Mouse (Mus musculus) frontal cortex, postnatal 36 days (tissue): ENCODE data around the gene Rhag.

ENCODE experiments used
- DNase-seq, 2 experiments: peaks; one replicate each; pipeline ENCODE4 v3.0.0; 2022; ENCODE audit warnings: low spot score in 2 of 2

Gene Rhag

DNA sequence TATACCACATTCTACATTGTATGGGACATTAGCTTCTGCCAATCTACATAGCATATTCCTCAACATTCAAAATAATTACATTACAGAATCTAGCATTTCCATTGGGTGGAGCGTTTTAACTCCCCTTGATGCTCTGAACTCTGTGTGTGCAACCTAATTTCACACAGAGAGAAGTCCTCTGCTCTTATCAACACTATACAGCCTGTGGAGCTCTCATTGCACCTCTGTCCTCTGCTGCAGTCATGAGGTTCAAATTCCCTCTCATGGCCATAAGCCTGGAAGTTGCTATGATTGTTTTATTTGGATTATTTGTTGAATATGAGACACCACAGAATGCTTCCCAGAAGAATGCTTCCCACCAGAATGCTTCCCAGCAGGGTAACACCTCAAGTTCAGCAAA, at the start of gene Rhag:
Gene Rhag (plus strand): TSS at position 193 of the 400 bp plus-strand sequence.
- no peak for DNase-seq

DNA sequence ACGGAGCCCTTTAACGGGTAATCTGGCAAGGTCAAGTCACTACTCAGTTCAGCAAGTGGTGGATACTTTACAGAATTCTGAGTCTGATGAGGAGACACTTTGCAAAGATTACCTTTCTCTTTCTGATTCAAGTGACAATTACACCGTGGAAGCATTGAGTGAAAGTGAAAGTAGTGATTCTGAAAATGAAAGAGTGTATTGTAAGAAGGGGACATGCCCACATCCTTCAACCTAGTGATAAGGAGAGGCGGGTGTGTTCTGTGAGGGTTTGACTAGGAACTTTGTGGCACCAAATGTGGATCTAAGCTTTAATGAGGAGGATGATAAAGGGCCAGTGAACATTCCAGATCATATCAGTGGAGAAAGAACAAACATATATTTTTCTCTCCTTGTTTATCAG, 47.3 kb upstream of the Rhag start:
- no peak for DNase-seq

GRCm38 (mm10) chr17:40767120-40767519, 43.8 kb upstream of the Rhag start:
- no peak for DNase-seq

- DNase-seq, result no peak
Observed at GRCm38 (mm10) chr17:40789877-40790276, 21.0 kb upstream of the Rhag start.

DNA sequence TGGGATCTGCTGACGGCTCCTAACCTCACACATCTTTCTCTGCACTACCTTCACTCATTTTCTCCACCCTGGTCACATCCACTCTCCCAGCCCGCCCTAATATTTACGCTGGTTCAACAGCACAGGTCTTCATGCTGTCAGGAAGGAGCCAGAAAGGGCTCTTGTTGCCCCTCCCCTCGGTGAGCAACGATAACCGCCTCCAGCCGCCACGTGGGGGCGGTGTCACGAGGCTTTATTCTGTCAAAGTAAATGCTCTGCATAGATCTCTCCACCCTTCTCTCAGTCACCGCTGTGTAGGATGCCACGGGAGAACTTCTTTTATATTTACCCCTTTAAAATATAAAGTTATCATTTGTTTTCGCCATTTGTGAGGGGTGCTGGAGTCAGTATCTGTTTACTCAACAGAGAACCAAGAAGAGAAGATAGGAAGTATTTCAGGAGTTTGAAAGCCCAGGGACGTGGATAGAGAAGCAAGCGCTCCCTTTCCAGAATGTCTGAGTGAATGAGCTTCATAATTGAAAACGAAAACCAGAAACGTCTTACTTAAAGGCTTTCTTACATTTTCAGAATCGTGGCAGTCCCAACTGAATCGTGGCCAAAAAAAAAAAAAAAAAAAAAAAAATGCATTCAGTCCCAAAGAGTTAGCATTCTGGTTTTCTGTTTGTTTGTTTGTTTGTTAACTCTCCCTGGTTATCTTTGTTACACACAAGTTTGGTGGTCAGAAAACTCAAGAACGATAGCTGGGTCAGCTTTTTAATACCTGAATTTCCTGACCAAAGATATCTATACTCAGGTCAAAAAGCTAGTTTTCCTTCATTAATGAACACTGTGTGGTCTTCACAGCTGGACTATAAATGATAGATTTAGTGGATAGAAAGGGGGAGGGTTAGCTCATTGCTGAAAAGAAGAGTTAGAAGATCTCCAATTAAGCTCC, 16.7 kb upstream of the Rhag start:
- DNase-seq, result peak in 1 of 2 experiments; percentile 1

DNA sequence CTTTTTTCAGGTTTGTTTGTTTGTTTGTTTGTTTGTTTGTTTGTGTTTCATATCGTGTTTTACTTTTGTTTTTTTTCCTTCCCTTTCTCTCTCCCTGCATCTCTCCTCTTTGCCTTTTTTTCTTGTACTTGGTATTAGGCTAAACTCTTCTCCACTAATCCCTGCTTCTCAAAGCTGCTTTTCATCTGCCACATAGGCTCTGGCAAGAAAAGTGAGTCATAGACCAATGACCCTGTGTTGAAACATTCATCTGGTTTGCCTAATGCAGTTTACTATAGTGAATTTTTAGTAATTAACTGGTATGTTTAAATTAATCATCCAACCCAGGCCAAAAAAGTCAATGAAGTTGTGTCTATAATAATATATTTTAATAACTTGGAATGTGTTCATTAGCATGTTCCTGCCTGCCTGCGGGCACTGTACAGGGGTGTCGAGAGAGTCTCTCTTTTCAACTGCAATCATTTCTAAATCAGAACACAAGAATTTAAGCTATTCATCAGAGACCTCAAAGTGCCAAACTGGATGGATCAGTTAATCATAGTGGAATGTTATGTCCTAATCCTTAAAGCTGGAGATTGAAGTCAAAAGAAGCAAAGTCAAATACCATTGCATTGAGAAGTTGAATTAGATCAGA, 8.1 kb upstream of the Rhag start:
- DNase-seq, result no peak

GRCm38 (mm10) chr17:40806550-40806949, 4.4 kb upstream of the Rhag start:
- no peak for DNase-seq

- DNase-seq, result no peak
Observed at GRCm38 (mm10) chr17:40806953-40807572, 3.9 kb upstream of the Rhag start, which contains the start of gene Crisp2. TSS of gene Crisp2 (minus strand) at chr17:40807003.

DNA sequence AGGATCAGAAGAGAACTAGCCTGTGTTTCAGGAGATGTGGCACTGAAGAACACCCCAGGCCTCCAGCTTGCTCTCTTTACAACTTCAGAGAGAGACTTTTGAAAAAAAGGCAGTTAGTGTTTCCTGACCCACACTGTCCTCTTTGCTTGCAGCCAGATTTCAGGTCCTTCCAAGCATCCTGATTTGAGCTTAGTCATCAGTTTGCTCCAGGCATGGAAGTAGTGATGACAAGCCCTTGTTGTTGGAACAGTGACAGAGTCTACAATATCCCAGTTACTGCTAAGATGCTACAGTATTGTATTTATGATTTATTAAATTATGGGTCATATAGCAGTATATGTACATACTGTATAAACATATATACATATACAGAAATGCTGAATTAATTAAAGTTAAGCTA, 2.9 kb upstream of the Rhag start:
- DNase-seq, result no peak

GRCm38 (mm10) chr17:40811560-40811959, 634 bp downstream of the Rhag start:
- DNase-seq, result no peak

- DNase-seq, result no peak
Observed at GRCm38 (mm10) chr17:40812259-40812658, 1.3 kb downstream of the Rhag start.

- DNase-seq, result no peak
Observed at GRCm38 (mm10) chr17:40817340-40817943, 6.5 kb downstream of the Rhag start.

DNA sequence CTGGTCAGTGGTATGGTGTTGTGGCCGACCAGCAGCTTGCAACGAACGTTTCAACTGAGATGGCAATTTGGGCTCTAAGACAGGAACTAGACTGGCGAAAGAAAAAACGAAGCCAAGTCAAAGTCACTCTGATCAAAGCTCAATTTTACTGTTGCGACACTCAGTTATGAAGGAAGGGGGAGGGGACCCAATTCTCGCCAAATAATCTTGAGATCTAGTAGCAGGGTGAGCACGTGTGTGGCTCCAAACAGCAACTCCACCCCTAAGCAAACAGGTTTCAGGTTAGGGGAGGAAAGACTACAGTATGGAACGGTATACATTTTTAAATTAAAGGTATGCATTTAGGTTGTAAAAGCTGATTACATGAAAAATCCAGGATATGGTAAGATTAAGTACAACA, 10.6 kb downstream of the Rhag start:
- DNase-seq, result no peak

DNA sequence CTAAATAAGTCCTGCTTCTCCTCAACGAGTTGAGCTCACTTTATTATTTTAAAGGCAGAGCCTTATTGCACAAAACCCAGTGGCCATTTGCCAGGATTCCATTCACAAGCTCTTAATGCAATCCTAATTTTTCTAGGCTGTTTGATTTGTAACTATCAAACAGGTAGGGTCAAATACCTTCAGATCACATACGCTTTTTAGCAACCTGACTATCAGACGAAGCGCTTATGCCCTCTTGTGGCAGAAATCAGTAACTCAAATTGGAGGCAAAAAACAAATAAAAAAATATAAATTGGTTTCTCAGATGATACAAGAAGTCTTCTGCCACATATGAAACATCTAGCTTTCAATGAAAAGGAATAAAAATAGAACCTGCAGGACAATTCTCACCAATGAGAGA, 12.9 kb downstream of the Rhag start:
- DNase-seq, result no peak

DNA sequence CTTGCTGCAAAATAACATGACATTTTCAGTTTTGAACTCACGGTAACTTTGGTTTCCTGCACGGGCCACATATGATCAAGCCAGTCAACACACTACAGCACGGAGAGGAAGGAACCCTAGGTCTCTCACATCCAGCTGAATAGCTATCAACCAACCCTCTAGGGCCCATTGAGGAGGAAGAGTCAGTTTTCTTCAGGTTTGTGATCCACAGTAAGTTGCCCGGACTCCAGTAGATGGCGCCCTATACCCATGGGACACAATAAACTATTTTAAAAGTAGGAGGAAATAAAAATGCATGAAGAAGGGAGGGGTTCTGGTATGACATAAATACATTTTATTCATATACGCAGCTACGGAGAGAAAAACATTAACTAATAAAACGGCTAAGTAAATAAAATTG, 13.6 kb downstream of the Rhag start:
- no peak for DNase-seq

- DNase-seq, result no peak
Observed at GRCm38 (mm10) chr17:40831870-40832269, 20.9 kb downstream of the Rhag start.

DNA sequence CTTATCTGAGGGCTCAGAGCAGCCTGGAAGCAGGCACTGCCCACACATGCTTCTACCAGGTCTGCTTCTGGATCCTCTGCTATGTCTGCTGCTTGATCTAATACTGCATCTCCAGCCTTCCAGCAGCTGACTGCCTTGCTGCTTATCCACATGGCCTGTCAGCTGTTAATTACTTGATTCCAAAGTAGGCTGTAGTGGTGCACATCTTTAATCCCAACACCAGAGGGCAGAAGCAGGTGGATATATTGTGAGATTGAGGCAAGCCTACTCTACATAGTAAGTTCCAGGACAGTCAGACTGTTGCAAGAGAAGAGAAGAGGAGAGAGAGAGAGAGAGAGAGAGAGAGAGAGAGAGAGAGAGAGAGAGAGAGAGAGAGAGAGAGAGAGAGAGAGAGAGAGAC, 26.4 kb downstream of the Rhag start:
- DNase-seq, result no peak

GRCm38 (mm10) chr17:40855065-40855464, 44.1 kb downstream of the Rhag start:
- DNase-seq, result no peak

DNA sequence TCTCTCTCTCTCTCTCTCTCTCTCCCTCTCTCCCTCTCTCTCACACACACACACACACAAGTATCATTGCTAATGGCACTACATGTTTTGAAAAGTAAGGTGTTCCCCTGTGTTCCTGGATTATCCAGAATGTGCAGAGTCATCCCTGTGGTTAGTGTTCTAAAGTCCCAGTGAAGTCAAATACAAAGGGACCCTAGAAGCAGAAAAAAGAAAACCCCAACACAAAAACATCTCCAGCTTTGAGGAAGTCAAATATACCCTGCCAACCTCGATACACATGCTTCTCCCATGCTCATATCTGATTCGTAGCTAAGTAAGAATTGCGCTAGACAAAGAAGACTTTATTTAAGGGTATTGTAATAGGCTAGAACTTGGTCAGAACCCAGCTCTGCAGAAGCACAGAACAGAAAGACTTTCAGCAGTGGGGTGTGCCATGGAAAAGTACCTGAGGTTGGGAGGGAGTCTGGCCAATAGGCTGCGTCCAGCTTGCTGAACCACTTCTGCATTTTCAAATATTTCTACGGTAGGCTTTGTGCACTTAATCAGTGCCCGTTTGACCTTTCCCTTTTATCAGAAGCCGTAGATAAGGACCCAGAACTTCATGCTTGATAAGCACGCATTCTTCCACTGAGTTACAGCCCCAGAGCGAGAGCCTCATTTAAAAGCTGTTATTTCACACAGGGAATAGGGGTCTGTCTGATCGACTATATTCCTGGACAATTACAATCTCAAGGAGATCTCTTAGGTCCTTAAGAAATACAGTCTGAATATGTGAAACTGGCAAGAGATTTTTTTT, 58.2 kb downstream of the Rhag start:
- no peak for DNase-seq

DNA sequence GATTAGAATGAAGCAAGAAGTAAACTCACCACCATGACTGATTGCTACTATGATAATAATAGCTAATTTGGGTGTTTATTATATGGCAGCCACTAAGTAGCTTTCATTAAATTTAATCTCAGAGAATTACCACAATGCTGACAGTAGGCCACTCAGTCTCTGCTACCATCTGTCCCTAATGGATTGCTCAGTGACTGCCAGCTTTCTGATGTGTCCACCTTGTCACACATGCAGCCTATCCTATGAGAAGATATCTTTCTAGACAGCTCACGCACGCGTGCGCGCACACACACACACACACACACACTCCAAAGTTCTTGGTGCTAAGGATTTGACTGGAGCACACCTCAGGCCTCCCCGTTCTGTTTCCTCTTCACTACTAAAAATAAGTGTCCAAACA, 61.7 kb downstream of the Rhag start:
- no peak for DNase-seq

- no peak for DNase-seq
Observed at GRCm38 (mm10) chr17:40873582-40874011, 62.7 kb downstream of the Rhag start.
